Mouse (Mus musculus) forebrain, embryonic 11.5 days (tissue): ENCODE measurements around the gene Tnr. TPM values are rescaled to one million over a fixed set of nuclear protein-coding genes. Genes with fewer than 3 reads are reported as not detected.
A peak's percentile ranks its signal among the peaks of the same experiment; 100 is the strongest.

Experiments used
- ATAC-seq: fragments of 200-750 bp; cut with Nextera tagmentation; replicated peaks from 2 replicates; pipeline ENCODE4 v1.8.0; 2017; ENCODE audit warnings: moderate TSS enrichment; ENCODE audit not compliant: low FRiP score
- DNase-seq: peaks from one replicate; pipeline ENCODE4 v3.0.0-alpha.2; 2017; ENCODE audit warnings: low spot score
- H3K27ac ChIP-seq: fragments of 300-500 bp; sonication (generic); 2 replicates; pipeline ENCODE4 v1.5.1; 2014; ENCODE audit warnings: low read depth, low read length
- H3K27me3 ChIP-seq: fragments of 300-500 bp; sonication (generic); 2 replicates; pipeline ENCODE4 v1.6.1; 2014; ENCODE audit warnings: mild to moderate bottlenecking, low read length, mixed read lengths; ENCODE audit not compliant: control insufficient read depth, insufficient read depth
- H3K36me3 ChIP-seq: fragments of 300-500 bp; sonication (generic); 2 replicates; pipeline ENCODE4 v1.6.1; 2014; ENCODE audit warnings: mild to moderate bottlenecking, low read length, moderate library complexity, mixed read lengths; ENCODE audit not compliant: control insufficient read depth, insufficient read depth
- H3K4me1 ChIP-seq: fragments of 300-500 bp; sonication (generic); replicated peaks from 2 replicates; pipeline ENCODE4 v1.6.1; 2014; ENCODE audit warnings: low read length, mixed read lengths; ENCODE audit not compliant: control insufficient read depth, insufficient read depth
- H3K4me2 ChIP-seq: fragments of 300-500 bp; sonication (generic); 2 replicates; pipeline ENCODE4 v1.6.1; 2014; ENCODE audit warnings: low read depth, mild to moderate bottlenecking, low read length, moderate library complexity, mixed read lengths; ENCODE audit not compliant: severe bottlenecking
- H3K4me3 ChIP-seq: fragments of 300-500 bp; sonication (generic); 2 replicates; pipeline ENCODE4 v1.5.1; 2014; ENCODE audit warnings: low read depth, low read length
- H3K9ac ChIP-seq: fragments of 300-500 bp; sonication (generic); 2 replicates; pipeline ENCODE4 v1.6.1; 2014; ENCODE audit warnings: low read length
- H3K9me3 ChIP-seq: fragments of 300-500 bp; sonication (generic); 2 replicates; pipeline ENCODE4 v1.6.1; 2016; ENCODE audit warnings: low read length, mixed read lengths; ENCODE audit not compliant: control insufficient read depth
- WGBS: fragments of 180-500 bp; shearing (Covaris S2); extraction: QIAGEN DNeasy Blood & Tissue Kit; methylation state at CpG from one replicate; pipeline ENCODE4 v1.1.7; 2014; 5-methylcytosine and 5-hydroxymethylcytosine counted together
- polyA plus RNA-seq: library from polyadenylated mRNA; unstranded; fragments of >200 nt; fragmentation: Nextera tagmentation; extraction: Ambion mirVana; gene quantifications from 2 replicates; pipeline ENCODE4 v1.2.1, GENCODE M21; 2014

Tnr gene
- polyA plus RNA-seq, 1 experiment from 2014 or later = 0.77 TPM

DNA sequence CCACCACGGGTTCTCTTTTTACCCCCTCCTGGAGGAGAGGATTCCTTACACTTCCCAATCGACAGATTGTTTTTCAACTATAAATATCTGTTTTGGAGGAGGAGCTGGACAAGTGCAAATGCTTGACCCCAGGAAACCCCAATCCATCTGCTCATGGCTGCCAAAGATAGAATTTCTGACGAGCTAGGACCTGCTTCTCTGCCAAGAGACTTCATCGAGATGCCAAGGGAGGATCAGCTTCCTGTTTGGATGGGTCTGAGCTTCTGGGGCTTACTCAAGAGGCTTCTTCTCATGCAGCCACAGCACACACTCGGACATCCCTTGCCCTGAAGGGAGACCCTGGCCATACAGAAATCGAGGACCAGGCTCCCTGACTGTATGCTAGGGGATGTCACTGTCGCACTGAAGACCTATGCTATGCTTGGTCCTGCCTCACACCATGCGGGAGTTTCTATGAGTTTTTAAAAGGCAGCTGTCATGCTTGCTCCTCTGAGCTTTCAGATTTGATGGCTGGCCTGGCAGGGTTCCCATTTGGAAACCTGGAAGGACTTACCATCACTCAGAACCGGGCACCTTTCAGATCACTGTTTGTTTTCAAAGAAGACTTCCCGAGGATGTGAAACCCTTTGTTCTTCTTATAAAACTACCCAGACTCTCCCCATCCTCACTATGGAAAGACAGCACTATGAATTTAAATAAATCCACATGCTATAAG, 154.8 kb downstream of the Tnr start:
- Histone ChIP-seq H3K9ac (no peak overlapping the region), H3K27me3 (no peaks in the 10 kb centered on the region)
- 82% methylated on average over 10 of the region's 10 CpGs for WGBS

DNA sequence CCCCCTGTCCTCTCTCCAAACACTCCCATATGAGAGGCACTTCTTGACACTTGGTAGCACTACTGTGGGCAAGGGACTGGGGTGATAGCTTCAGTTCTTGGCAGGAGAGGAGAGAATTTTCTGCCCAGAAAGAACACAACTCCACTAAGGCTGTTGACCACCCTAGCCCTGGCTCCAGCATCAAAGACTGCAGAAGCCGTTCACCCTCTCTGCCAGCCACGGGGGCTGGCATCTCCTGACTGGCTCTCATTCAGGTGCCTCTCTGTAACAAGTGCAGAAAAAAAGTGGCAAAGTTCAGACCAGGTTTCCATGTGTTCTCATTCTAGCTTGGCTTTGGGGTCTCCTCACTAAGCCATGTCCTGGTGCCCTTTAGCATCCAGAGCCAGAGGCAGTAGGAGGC, 157.7 kb downstream of the Tnr start:
- 77% methylated on average over 2 of the region's 2 CpGs for WGBS
- ATAC-seq (no peak), DNase-seq (no peak)
- Histone ChIP-seq H3K4me3 (no peak overlapping the region), H3K27me3 (no peaks in the 10 kb centered on the region), H3K4me2 (no peak overlapping the region), H3K9ac (no peak overlapping the region), H3K27ac (no peak overlapping the region), H3K4me1 (no peaks in the 10 kb centered on the region), H3K9me3 (no peaks in the 10 kb centered on the region), H3K36me3 (no peaks in the 10 kb centered on the region)

More for the DNA sequence above, 154.8 kb downstream of the Tnr start:
- H3K36me3 ChIP-seq = no peaks in the 10 kb centered on the region
- H3K27ac ChIP-seq = no peak overlapping the region
- H3K4me2 ChIP-seq = no peak overlapping the region
- DNase-seq = no peak
- no peak overlapping the region for H3K4me3 ChIP-seq
- H3K4me1 ChIP-seq = no peaks in the 10 kb centered on the region
- H3K9me3 ChIP-seq = no peaks in the 10 kb centered on the region
- no peak for ATAC-seq

DNA sequence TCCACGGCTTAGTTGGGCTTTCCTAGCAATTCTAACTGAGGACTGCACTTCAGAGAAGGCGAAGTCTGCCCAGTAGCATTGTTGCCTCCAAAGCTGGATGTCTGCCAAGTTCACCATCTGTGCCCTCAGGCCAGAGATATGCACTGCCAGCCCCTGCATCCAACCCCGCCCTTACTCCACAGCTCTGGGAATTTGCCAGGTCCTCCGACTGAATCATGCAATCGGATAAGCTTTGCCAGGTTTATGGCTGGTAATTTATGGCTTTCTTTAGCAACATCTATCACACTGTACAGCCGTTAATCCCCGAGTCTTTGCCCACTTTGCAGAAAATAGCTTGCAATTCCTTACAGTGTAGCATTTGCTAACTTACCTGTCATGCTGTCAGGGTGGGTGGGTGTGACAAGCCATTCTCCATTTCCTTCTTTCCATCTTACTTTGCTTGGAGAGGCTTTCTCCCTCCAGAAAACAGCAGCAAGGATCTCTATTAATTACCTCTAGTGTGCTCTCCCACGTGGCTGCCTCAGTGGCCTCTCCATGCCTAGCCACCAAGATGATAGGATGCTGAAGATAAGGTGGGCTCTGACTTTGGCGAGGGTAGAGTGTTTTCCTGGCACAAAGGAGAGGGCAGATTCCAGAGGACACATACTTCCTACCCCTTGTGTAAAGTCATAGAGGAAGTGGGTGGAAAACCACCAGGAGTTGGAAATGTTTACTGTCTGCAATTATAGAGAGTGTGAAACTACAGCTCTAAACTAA, 163.1 kb downstream of the Tnr start:
- peak; percentile 51; the same call in 1 of the 2 replicates for ATAC-seq

DNA sequence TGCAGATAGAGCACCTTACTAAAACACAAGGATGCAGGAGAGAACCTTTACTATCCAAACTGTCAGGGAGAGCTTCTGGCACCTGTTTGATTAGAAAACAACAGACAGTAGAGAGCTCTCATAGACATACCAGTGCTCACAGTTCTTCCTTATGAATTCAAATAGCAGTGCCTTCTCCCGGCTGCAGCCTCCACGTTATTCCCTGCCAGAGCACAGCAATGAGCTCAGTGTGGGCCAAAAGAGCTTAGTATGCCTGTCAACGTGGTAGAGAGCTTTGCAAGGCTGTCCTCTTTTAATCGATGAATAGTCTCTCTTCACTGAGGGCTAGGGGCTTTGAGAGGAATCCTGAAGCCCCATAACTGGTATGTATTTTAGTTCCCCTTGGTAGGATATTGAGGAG, 173.1 kb downstream of the Tnr start:
- Histone ChIP-seq H3K4me3 (no peak overlapping the region), H3K9ac (no peak overlapping the region)
- 54% methylated on average over 4 of the region's 4 CpGs for WGBS

More for the DNA sequence above, 163.1 kb downstream of the Tnr start:
- H3K4me3 ChIP-seq = no peak overlapping the region
- no peaks in the 10 kb centered on the region for H3K27me3 ChIP-seq
- H3K9ac ChIP-seq = no peak overlapping the region
- 72% methylated on average over 9 of the region's 9 CpGs for WGBS
- no peak overlapping the region for H3K4me2 ChIP-seq
- no peaks in the 10 kb centered on the region; the same call in 1 of the 2 replicates for H3K4me1 ChIP-seq
- DNase-seq = peak; percentile 63
- no peaks in the 10 kb centered on the region for H3K9me3 ChIP-seq
- H3K36me3 ChIP-seq = no peaks in the 10 kb centered on the region
- no peak overlapping the region for H3K27ac ChIP-seq

GRCm38 (mm10) chr1:159702038-159702437, 178.5 kb downstream of the Tnr start:
- no peaks in the 10 kb centered on the region for H3K36me3 ChIP-seq
- H3K27me3 ChIP-seq = no peaks in the 10 kb centered on the region
- no peaks in the 10 kb centered on the region for H3K4me1 ChIP-seq
- no peak for ATAC-seq
- H3K9ac ChIP-seq = no peak overlapping the region
- H3K27ac ChIP-seq = no peak overlapping the region
- H3K9me3 ChIP-seq = no peaks in the 10 kb centered on the region
- 90% methylated on average over 9 of the region's 9 CpGs for WGBS
- DNase-seq = no peak
- H3K4me2 ChIP-seq = no peak overlapping the region
- H3K4me3 ChIP-seq = no peak overlapping the region

More for the DNA sequence above, 173.1 kb downstream of the Tnr start:
- ATAC-seq = no peak
- H3K4me2 ChIP-seq = no peak overlapping the region
- no peaks in the 10 kb centered on the region for H3K9me3 ChIP-seq
- no peak overlapping the region for H3K27ac ChIP-seq
- H3K4me1 ChIP-seq = no peaks in the 10 kb centered on the region
- DNase-seq = no peak
- no peaks in the 10 kb centered on the region for H3K36me3 ChIP-seq
- no peaks in the 10 kb centered on the region for H3K27me3 ChIP-seq

DNA sequence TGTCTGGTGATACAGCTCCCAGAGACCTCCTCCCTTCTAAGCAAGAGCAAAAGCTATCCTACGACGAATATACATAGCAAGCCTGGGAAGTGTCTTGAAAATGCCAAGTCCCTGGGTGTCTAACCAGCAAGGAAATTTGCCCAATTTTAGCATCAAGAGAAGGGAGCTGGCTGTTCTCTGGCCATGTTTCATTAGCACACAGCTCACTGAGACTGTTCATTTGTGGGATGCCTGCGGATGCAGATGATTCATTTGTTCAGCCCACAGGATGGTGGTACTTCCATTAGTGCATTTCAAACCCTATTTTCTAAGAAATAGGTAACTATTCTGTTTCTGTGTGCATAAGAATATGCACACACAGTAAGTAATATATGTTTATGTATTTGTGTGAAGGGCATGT, 181.4 kb downstream of the Tnr start:
- H3K27me3 ChIP-seq = no peaks in the 10 kb centered on the region
- H3K9ac ChIP-seq = no peak overlapping the region
- H3K36me3 ChIP-seq = no peaks in the 10 kb centered on the region
- WGBS = 91% methylated on average over 3 of the region's 3 CpGs
- H3K4me3 ChIP-seq = no peak overlapping the region
- H3K4me2 ChIP-seq = no peak overlapping the region
- ATAC-seq (no peak), DNase-seq (no peak)
- no peaks in the 10 kb centered on the region for H3K9me3 ChIP-seq
- no peak overlapping the region for H3K27ac ChIP-seq
- no peaks in the 10 kb centered on the region for H3K4me1 ChIP-seq

DNA sequence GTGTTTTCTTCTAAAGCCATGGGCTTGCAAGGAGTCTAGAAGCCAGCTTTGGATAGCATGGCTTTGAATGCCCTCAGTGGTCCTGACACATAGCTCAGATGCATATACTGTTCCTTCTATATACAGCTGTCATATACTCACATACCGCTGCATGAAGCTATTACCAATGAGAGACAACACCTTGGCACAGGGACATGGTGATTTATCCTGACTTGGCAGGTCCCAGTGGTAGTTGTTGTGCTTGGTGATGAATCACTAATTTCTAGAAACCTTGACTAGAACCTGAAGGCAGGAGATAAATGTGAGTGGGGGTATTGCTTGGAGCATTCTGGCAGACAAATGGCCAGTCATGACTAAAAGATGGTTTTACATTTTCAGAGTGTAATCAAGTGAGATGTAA, 192.7 kb downstream of the Tnr start:
- 92% methylated on average over 1 of the region's 1 CpGs for WGBS
- no peak for ATAC-seq
- no peaks in the 10 kb centered on the region for H3K36me3 ChIP-seq

GRCm38 (mm10) chr1:159717016-159717415, 193.4 kb downstream of the Tnr start:
- Histone ChIP-seq H3K4me1 (no peaks in the 10 kb centered on the region), H3K4me2 (no peak overlapping the region), H3K9ac (no peak overlapping the region), H3K36me3 (no peaks in the 10 kb centered on the region), H3K9me3 (no peaks in the 10 kb centered on the region), H3K27me3 (no peaks in the 10 kb centered on the region), H3K27ac (no peak overlapping the region), H3K4me3 (no peak overlapping the region)
- ATAC-seq (no peak), DNase-seq (no peak)
- WGBS = 86% methylated on average over 9 of the region's 9 CpGs

More for the DNA sequence above, 192.7 kb downstream of the Tnr start:
- Histone ChIP-seq H3K9ac (no peak overlapping the region), H3K9me3 (no peaks in the 10 kb centered on the region), H3K4me1 (no peaks in the 10 kb centered on the region), H3K27me3 (no peaks in the 10 kb centered on the region), H3K4me2 (no peak overlapping the region), H3K27ac (no peak overlapping the region), H3K4me3 (no peak overlapping the region)
- DNase-seq = no peak
